9 mouse cellular contexts compared by ENCODE assay signal in genomic region chr9:50752784-50753615, GRCm38 (mm10). TPM values are rescaled to one million over a fixed set of nuclear protein-coding genes. Genes with fewer than 3 reads are reported as not detected.
DNase-seq lines count a peak whose midpoint lies in the region; ATAC-seq and TF ChIP-seq lines count a peak whose summit lies in the region.
"Had no signal": no experiment of that assay in that cellular context is flagged by ENCODE, and none has a peak within 500 bp of the region (broad histone marks: within the 10 kb centered on the region; RNA-seq: fewer than 3 reads in every experiment).

No protein-coding gene starts in this region.

- H3K36me3 ChIP-seq in spleen, adult 2 months (ENCODE audit: control insufficient read depth, insufficient read depth, low read length), result no peaks in the 10 kb centered on the region

- H3K27ac ChIP-seq in spleen, adult 2 months (ENCODE audit: insufficient read depth, low read length), result no peak overlapping the region; the same call in 1 of the 2 replicates
- H3K27ac ChIP-seq in left cerebral cortex, adult 2 months, result peak overlapping the region; percentile 80
- H3K27ac ChIP-seq: macrophage had no signal

- no peaks in the 10 kb centered on the region for H3K4me1 ChIP-seq in spleen, adult 2 months (ENCODE audit: control insufficient read depth, insufficient read depth, insufficient read length)

- ATAC-seq in activated CD4-positive, CD25-positive, alpha-beta regulatory T cell, adult 4 months, result no peak
- no peak for ATAC-seq in CD4-positive, CD25-positive, alpha-beta regulatory T cell, adult 4 months

- DNase-seq in spleen, adult 2 months (ENCODE audit: low read depth in 1 of 2, low spot score in 2 of 2), result no peak
- DNase-seq in spleen, postnatal 4 days (ENCODE audit: low spot score in 2 of 2), result no peak
- DNase-seq in frontal cortex, adult 2 months (ENCODE audit: extremely low spot score in 1 of 2, low spot score in 1 of 2), result peak; percentile 54 to 80
- peak; percentile 93 for DNase-seq in heart, postnatal 4 days
- DNase-seq in left cerebral cortex, adult 2 months (ENCODE audit: extremely low spot score in 1 of 2, low spot score in 2 of 2), result peak; percentile 56 to 69
- DNase-seq in ovary, adult 18-20 months (ENCODE audit: low spot score), result peak; percentile 65

- no peak for TF ChIP-seq POLR2A in spleen, adult 2 months (IDR thresholded peaks at IDR 0.05; ENCODE audit: low read depth, low read length)

- peak overlapping the region; percentile 17; the same call in 1 of the 2 replicates for H3K4me3 ChIP-seq in spleen, adult 2 months (ENCODE audit: extremely low read depth, insufficient read depth, insufficient read length)
- peak overlapping the region; percentile 45 for H3K4me3 ChIP-seq in left cerebral cortex, adult 2 months

- no peaks in the 10 kb centered on the region for H3K27me3 ChIP-seq in spleen, adult 2 months (ENCODE audit: control insufficient read depth, insufficient read depth, low read length)

- intact Hi-C loops in left cerebral cortex, adult 2 months (cut with DNase I), result loop anchor here (2.0 kb wide), 1 partner anchor 14 kb away; no protein-coding TSS in a partner anchor

- 84% methylated on average over 17 of the region's 17 CpGs for WGBS in spleen, adult 2 months

- TF ChIP-seq CTCF in spleen, adult 2 months (IDR thresholded peaks at IDR 0.05; ENCODE audit: extremely low read depth, insufficient read depth, insufficient read length, insufficient replicate concordance), result no peak
- TF ChIP-seq CTCF in left cerebral cortex, adult 2 months (IDR thresholded peaks at IDR 0.05), result no peak

RNA-seq across cellular contexts. Expression of gene Hspb2, which starts 0.8 kb away (rescaled TPM):
- polyA plus RNA-seq in spleen, adult 2 months (2012; rRNA removed), result 5.4 and 6.0 TPM in 2 replicates
- 2.2 and 2.6 TPM in 2 replicates for polyA plus RNA-seq in frontal cortex, adult 2 months (2012; rRNA removed)
- 100 to 1,000 TPM; 130 to 150 TPM for total RNA-seq in heart, postnatal 4 days (2021)
- 1 to 10 TPM; 1.4 to 1.5 TPM for total RNA-seq in left cerebral cortex, adult 2 months (2021)
- 1 to 10 TPM in 1 of 2 experiments, not detected in 1; 1.3 TPM for polyA plus RNA-seq in activated CD4-positive, CD25-positive, alpha-beta regulatory T cell, adult 4 months (2017; shearing (Covaris generic))
- not detected for polyA plus RNA-seq in CD4-positive, CD25-positive, alpha-beta regulatory T cell, adult 4 months (2017; shearing (Covaris generic))
- polyA plus RNA-seq: macrophage had no signal

RNA-seq across cellular contexts. Expression of gene Cryab, which starts 1.9 kb away (rescaled TPM):
- polyA plus RNA-seq in spleen, adult 2 months (2012; rRNA removed), result 13.5 and 19.8 TPM in 2 replicates
- polyA plus RNA-seq in frontal cortex, adult 2 months (2012; rRNA removed), result 141 and 186 TPM in 2 replicates
- 1,000 to 10,000 TPM; 1,184 to 1,197 TPM for total RNA-seq in heart, postnatal 4 days (2021)
- 100 to 1,000 TPM; 118 to 125 TPM for total RNA-seq in left cerebral cortex, adult 2 months (2021)
- 1 to 10 TPM; 3.7 to 4.5 TPM for polyA plus RNA-seq in activated CD4-positive, CD25-positive, alpha-beta regulatory T cell, adult 4 months (2017; shearing (Covaris generic))
- not detected for polyA plus RNA-seq in CD4-positive, CD25-positive, alpha-beta regulatory T cell, adult 4 months (2017; shearing (Covaris generic))

RNA-seq across cellular contexts. Expression of gene 2310030G06Rik, which starts 6.7 kb away (rescaled TPM):
- 0.71 and 0.94 TPM in 2 replicates for polyA plus RNA-seq in spleen, adult 2 months (2012; rRNA removed)
- 3.3 and 3.8 TPM in 2 replicates for polyA plus RNA-seq in frontal cortex, adult 2 months (2012; rRNA removed)
- 1 to 10 TPM; 5.2 to 6.3 TPM for total RNA-seq in heart, postnatal 4 days (2021)
- 1 to 10 TPM; 2.8 to 3.2 TPM for total RNA-seq in left cerebral cortex, adult 2 months (2021)
- polyA plus RNA-seq in activated CD4-positive, CD25-positive, alpha-beta regulatory T cell, adult 4 months (2017; shearing (Covaris generic)), result not detected
- not detected for polyA plus RNA-seq in CD4-positive, CD25-positive, alpha-beta regulatory T cell, adult 4 months (2017; shearing (Covaris generic))
- polyA plus RNA-seq: macrophage had no signal

RNA-seq across cellular contexts. Expression of gene Dixdc1, which starts 13.7 kb away (rescaled TPM):
- 0.35 and 0.73 TPM in 2 replicates for polyA plus RNA-seq in spleen, adult 2 months (2012; rRNA removed)
- polyA plus RNA-seq in frontal cortex, adult 2 months (2012; rRNA removed), result 35.7 and 41.8 TPM in 2 replicates
- total RNA-seq in heart, postnatal 4 days (2021), result 10 to 100 TPM in 1 of 2 experiments, 1 to 10 TPM in 1; 9.9 to 10.1 TPM
- 10 to 100 TPM; 79.4 to 80.7 TPM for total RNA-seq in left cerebral cortex, adult 2 months (2021)
- polyA plus RNA-seq in activated CD4-positive, CD25-positive, alpha-beta regulatory T cell, adult 4 months (2017; shearing (Covaris generic)), result under 1 TPM in 1 of 2 experiments, not detected in 1; 0.60 TPM
- under 1 TPM in 1 of 2 experiments, not detected in 1; 0.19 TPM for polyA plus RNA-seq in CD4-positive, CD25-positive, alpha-beta regulatory T cell, adult 4 months (2017; shearing (Covaris generic))

RNA-seq across cellular contexts. Expression of gene Fdxacb1, which starts 15.0 kb away (rescaled TPM):
- polyA plus RNA-seq in spleen, adult 2 months (2012; rRNA removed), result 2.6 and 3.2 TPM in 2 replicates
- polyA plus RNA-seq in frontal cortex, adult 2 months (2012; rRNA removed), result 5.5 and 6.2 TPM in 2 replicates
- 1 to 10 TPM; 6.0 to 7.1 TPM for total RNA-seq in heart, postnatal 4 days (2021)
- 1 to 10 TPM; 4.6 to 4.8 TPM for total RNA-seq in left cerebral cortex, adult 2 months (2021)
- 1 to 10 TPM; 6.5 to 7.5 TPM for polyA plus RNA-seq in activated CD4-positive, CD25-positive, alpha-beta regulatory T cell, adult 4 months (2017; shearing (Covaris generic))
- 10 to 100 TPM in 1 of 2 experiments, 1 to 10 TPM in 1; 6.5 to 17.9 TPM for polyA plus RNA-seq in CD4-positive, CD25-positive, alpha-beta regulatory T cell, adult 4 months (2017; shearing (Covaris generic))

Comparison
In these comparisons a context has a peak if more than half of its experiments do, and no peak if none do; other contexts are left out.
1. DNase-seq: peak in frontal cortex, adult 2 months (2 of 2), heart, postnatal 4 days (single experiment), left cerebral cortex, adult 2 months (2 of 2) and ovary, adult 18-20 months (single experiment); none in spleen, adult 2 months (0 of 2) and spleen, postnatal 4 days (0 of 2).